Mouse (Mus musculus): ENCODE measurements around the gene Msi2.

- TF ChIP-seq CTCF (IDR thresholded peaks at IDR 0.05; ENCODE audit: low read depth, low read length) (no peak), POLR2A (IDR thresholded peaks at IDR 0.05; ENCODE audit: extremely low read depth, insufficient read depth, low read length) (no peak)
These were observed 311.9 kb downstream of the Msi2 start for GRCm38 (mm10) chr11:88406408-88406915.
